Mouse (Mus musculus) hindbrain, embryonic 10.5 days (tissue): ENCODE results near the gene Chd2. TPM values are rescaled to one million over a fixed set of nuclear protein-coding genes. Genes with fewer than 3 reads are reported as not detected.

Source experiments
- DNase-seq: peaks from one replicate; pipeline ENCODE4 v3.0.0-alpha.2; 2017; ENCODE audit warnings: low spot score
- H3K27ac ChIP-seq: fragments of 300-500 bp; sonication (generic); 2 replicates; pipeline ENCODE4 v1.5.1; 2016; ENCODE audit warnings: mild to moderate bottlenecking, moderate library complexity
- H3K27me3 ChIP-seq: fragments of 300-500 bp; sonication (generic); 2 replicates; pipeline ENCODE4 v1.6.1; 2016; ENCODE audit warnings: mild to moderate bottlenecking; ENCODE audit not compliant: poor library complexity, insufficient read depth, severe bottlenecking
- H3K36me3 ChIP-seq: fragments of 300-500 bp; sonication (generic); 2 replicates; pipeline ENCODE4 v1.6.1; 2016; ENCODE audit warnings: mild to moderate bottlenecking, moderate library complexity
- H3K4me1 ChIP-seq: fragments of 300-500 bp; sonication (generic); replicated peaks from 2 replicates; pipeline ENCODE4 v1.6.1; 2016; ENCODE audit warnings: mild to moderate bottlenecking
- H3K4me3 ChIP-seq: fragments of 300-500 bp; sonication (generic); 2 replicates; pipeline ENCODE4 v1.5.1; 2016; ENCODE audit warnings: mild to moderate bottlenecking, moderate library complexity
- H3K9me3 ChIP-seq: fragments of 300-500 bp; sonication (generic); 2 replicates; pipeline ENCODE4 v1.6.1; 2016; ENCODE audit warnings: mild to moderate bottlenecking, moderate library complexity
- WGBS: fragments of 180-500 bp; shearing (Covaris S2); methylation state at CpG from one replicate; pipeline ENCODE4 v1.1.7; 2016; 5-methylcytosine and 5-hydroxymethylcytosine counted together
- polyA plus RNA-seq: library from polyadenylated mRNA; unstranded; fragments of >200 nt; fragmentation: Nextera tagmentation; extraction: Ambion mirVana; gene quantifications from 2 replicates; pipeline ENCODE4 v1.2.1, GENCODE M21; 2016

Gene Chd2
- polyA plus RNA-seq, 1 experiment from 2014 or later = 37.1 TPM

DNA sequence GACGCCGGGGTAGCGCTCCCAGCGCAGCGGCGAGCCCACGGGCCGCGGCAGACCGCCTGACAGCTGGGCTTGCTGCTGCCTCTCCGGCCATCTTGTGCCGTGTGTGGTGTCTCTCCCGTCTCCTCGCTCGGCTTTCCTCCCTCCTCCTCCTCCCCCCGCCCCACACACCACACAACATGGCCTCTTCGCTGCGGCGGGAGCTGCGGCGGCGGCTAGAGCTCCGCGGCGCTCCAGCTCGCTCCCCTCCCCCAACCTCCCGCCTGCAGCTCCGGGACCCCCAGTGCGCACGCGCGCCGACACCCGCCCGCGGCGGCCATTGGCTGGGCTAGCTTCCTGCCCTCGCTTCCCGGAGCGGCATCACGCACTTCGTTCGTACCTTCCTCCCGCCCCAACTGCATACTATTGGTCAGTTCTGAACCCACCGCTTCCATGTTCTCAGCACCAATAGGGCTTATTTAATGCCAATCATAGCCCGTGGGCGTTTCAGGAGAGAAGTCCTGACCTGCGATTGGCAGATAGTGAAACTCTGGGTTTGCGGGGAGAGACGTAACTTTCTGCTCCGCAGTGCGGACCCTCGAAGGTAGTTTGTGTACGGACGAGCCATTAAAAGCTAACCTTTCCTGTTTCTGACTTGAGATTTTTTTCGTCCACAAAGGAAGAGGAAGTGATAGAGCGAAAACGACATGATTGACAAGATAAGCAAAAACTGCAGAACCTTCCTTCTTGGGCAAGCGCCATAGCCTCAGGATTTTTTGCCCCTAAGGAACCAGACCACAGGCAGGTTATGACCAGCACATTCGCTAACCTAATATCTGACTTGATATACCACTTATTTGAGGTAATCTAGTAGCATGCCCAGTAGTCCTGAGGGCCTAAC, 16.9 kb upstream of the Chd2 start:
- Histone ChIP-seq H3K27me3 (no peaks in the 10 kb centered on the region), H3K27ac (peak overlapping the region; percentile 100), H3K9me3 (no peaks in the 10 kb centered on the region), H3K36me3 (peaks cover 20% of the 10 kb centered on the region), H3K4me3 (peak overlapping the region; percentile 97), H3K4me1 (peaks cover 38% of the 10 kb centered on the region)
- WGBS = under 1% methylated on average over 60 of the region's 60 CpGs
- DNase-seq = peak; percentile 100

DNA sequence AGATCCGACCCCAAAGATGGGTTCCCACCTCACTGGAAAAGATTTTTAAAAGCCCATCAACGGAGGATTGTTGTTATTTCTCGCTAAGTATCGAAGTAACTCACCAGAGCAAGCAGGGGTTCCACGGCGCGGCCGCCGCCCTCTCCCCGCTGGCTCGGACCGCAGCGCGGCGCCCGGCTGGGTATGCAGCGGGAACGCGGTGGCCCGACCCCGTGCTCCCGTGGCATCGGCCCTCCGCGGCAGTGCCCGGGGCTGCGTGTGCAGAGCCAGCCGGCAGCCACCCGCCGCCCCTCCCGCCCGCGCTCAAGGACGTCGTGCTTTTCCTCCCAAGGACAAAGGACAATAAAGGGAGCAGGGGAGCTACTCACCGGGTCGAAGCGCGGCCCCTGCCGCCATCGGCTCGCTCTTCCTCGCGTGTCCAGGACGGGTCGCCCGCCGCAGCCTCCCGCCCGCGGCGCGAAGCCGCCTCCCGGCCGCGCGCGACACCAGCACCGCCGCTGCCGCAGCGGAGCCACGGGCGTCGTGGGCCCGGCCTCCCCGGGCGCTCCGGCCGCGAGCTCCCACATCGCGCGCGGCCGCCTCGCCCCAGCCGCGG, 16.1 kb upstream of the Chd2 start:
- under 1% methylated on average over 78 of the region's 80 CpGs for WGBS
- H3K36me3 ChIP-seq = peaks cover 28% of the 10 kb centered on the region
- H3K27ac ChIP-seq = peak overlapping the region; percentile 100
- no peak for DNase-seq
- H3K27me3 ChIP-seq = no peaks in the 10 kb centered on the region
- H3K4me1 ChIP-seq = peaks cover 38% of the 10 kb centered on the region
- peak overlapping the region; percentile 97 for H3K4me3 ChIP-seq
- H3K9me3 ChIP-seq = no peaks in the 10 kb centered on the region

GRCm38 (mm10) chr7:73556688-73557667, 15.3 kb upstream of the Chd2 start:
- Histone ChIP-seq H3K27ac (peak overlapping the region; percentile 100), H3K4me3 (peak overlapping the region; percentile 97), H3K27me3 (no peaks in the 10 kb centered on the region), H3K4me1 (peaks cover 38% of the 10 kb centered on the region), H3K9me3 (no peaks in the 10 kb centered on the region), H3K36me3 (peaks cover 35% of the 10 kb centered on the region)
- WGBS = under 1% methylated on average over 25 of the region's 25 CpGs
- no peak for DNase-seq

DNA sequence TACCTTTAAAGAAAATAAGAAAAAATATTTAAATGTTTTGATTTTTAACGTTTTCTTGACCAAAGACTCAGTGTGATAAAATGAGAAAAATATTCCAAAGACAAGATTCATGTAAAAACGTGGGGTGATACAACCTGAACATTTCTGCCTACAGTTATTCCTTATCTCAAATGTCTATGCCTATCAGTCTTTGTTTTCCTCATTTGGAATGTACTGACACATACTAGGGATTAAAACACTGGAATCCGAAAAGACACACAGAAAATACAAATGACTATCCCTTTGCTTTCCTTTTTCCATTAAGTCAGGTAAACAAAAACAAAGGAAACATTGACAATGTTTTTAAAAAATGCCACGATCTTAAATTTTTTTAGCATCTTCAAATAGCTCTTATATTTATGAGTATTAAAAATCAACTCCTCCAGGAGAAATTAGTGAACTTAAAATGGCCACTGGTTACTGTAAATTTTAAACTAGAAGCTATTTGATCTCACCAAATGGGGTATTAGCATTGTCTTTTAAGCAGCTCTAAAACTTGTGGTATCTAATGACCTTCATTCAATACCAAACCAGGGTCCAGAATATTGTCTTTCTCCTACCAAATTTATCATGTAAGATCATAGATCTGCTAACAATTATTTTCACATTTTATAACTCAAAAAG, 14.4 kb upstream of the Chd2 start:
- no peaks in the 10 kb centered on the region for H3K9me3 ChIP-seq
- DNase-seq = no peak
- H3K27me3 ChIP-seq = no peaks in the 10 kb centered on the region
- H3K4me1 ChIP-seq = peaks cover 30% of the 10 kb centered on the region
- peak overlapping the region; percentile 100 for H3K27ac ChIP-seq
- peak overlapping the region; percentile 97 for H3K4me3 ChIP-seq
- peaks cover 45% of the 10 kb centered on the region for H3K36me3 ChIP-seq
- WGBS = 35% methylated on average over 4 of the region's 4 CpGs

DNA sequence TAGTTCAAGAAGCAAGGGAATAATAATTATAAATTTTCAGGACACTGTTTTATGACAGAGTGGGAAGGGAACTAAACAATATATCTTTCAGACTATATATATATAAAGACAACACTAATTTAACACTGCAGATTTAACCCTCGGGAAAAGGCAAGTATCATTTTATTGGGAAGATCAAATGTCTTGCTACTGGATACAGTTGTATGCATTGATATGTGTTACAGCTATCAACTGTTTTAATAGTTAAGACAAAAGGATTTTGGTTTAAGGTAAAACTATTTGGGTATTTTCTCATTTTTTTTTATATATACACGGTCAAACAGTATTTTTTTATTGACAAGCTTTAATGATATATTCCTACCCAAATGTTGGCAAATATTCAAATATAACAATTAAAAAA, 13.2 kb upstream of the Chd2 start:
- Histone ChIP-seq H3K27me3 (no peaks in the 10 kb centered on the region), H3K27ac (no peak overlapping the region), H3K9me3 (no peaks in the 10 kb centered on the region), H3K36me3 (peaks cover 57% of the 10 kb centered on the region), H3K4me3 (peak overlapping the region; percentile 97), H3K4me1 (peaks cover 27% of the 10 kb centered on the region)
- DNase-seq = no peak
- 79% methylated on average over 2 of the region's 2 CpGs for WGBS

GRCm38 (mm10) chr7:73553160-73553559, 11.5 kb upstream of the Chd2 start:
- 93% methylated on average over 2 of the region's 2 CpGs for WGBS
- H3K9me3 ChIP-seq = no peaks in the 10 kb centered on the region
- H3K4me3 ChIP-seq = peak overlapping the region; percentile 6; the same call in 1 of the 2 replicates
- H3K36me3 ChIP-seq = peaks cover 73% of the 10 kb centered on the region
- DNase-seq = no peak
- H3K4me1 ChIP-seq = peaks cover 18% of the 10 kb centered on the region
- H3K27ac ChIP-seq = no peak overlapping the region
- H3K27me3 ChIP-seq = no peaks in the 10 kb centered on the region

GRCm38 (mm10) chr7:73552054-73552750, 10.6 kb upstream of the Chd2 start:
- 0 out of 2 replicates have a peak overlapping the region, but pooled peaks have one; percentile 20 for H3K4me3 ChIP-seq

DNA sequence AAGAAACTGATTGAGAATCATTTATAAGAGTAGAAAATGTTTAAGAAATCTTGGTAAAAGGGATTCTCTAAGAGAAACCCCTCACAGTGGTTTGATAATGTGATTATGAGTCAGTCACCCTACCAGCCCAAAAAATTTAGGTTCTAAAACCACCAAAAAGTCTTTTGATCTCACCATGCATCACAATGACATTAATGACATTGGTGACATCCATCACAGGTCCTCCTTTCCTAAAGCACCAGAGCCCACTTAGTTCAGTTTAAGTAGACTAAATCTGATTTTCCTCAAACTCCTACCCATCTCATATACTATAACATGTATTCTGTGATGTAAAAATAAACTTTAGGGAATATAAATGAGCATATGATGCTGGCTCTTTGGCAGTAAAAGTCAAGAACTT, 9.7 kb upstream of the Chd2 start:
- no peaks in the 10 kb centered on the region for H3K9me3 ChIP-seq
- H3K4me3 ChIP-seq = no peak overlapping the region
- H3K27me3 ChIP-seq = no peaks in the 10 kb centered on the region
- peaks cover 89% of the 10 kb centered on the region for H3K36me3 ChIP-seq
- H3K27ac ChIP-seq = no peak overlapping the region
- H3K4me1 ChIP-seq = peaks cover 22% of the 10 kb centered on the region
- peak; percentile 0 for DNase-seq

More at GRCm38 (mm10) chr7:73552054-73552750, 10.6 kb upstream of the Chd2 start:
- Histone ChIP-seq H3K4me1 (peaks cover 18% of the 10 kb centered on the region), H3K36me3 (peaks cover 81% of the 10 kb centered on the region), H3K9me3 (no peaks in the 10 kb centered on the region), H3K27ac (no peak overlapping the region), H3K27me3 (no peaks in the 10 kb centered on the region)
- 95% methylated on average over 7 of the region's 7 CpGs for WGBS
- peak; percentile 1 for DNase-seq

DNA sequence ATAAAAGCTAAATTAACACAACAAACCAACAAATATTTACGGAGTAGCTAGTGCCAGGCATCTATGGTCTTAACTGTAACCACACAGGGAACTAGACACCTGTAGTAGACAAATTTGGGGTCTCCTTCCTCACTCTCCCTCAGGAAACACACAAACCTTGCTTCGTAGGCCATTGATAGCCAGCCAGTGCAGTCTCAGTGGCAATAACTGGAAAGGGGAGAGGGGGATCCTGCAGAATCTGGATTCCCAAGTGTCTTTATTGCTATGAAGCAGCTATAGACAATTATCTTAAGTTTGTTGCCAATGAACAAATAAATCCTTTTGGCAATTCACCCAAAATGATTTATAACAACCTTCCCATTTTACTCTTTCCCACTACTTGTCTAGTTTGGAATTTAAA, 6.4 kb upstream of the Chd2 start:
- peak; percentile 0 for DNase-seq
- Histone ChIP-seq H3K27me3 (no peaks in the 10 kb centered on the region), H3K4me3 (no peak overlapping the region), H3K36me3 (peaks cover 98% of the 10 kb centered on the region), H3K4me1 (peaks cover 4% of the 10 kb centered on the region), H3K9me3 (no peaks in the 10 kb centered on the region), H3K27ac (no peak overlapping the region)
- 90% methylated on average over 2 of the region's 2 CpGs for WGBS

DNA sequence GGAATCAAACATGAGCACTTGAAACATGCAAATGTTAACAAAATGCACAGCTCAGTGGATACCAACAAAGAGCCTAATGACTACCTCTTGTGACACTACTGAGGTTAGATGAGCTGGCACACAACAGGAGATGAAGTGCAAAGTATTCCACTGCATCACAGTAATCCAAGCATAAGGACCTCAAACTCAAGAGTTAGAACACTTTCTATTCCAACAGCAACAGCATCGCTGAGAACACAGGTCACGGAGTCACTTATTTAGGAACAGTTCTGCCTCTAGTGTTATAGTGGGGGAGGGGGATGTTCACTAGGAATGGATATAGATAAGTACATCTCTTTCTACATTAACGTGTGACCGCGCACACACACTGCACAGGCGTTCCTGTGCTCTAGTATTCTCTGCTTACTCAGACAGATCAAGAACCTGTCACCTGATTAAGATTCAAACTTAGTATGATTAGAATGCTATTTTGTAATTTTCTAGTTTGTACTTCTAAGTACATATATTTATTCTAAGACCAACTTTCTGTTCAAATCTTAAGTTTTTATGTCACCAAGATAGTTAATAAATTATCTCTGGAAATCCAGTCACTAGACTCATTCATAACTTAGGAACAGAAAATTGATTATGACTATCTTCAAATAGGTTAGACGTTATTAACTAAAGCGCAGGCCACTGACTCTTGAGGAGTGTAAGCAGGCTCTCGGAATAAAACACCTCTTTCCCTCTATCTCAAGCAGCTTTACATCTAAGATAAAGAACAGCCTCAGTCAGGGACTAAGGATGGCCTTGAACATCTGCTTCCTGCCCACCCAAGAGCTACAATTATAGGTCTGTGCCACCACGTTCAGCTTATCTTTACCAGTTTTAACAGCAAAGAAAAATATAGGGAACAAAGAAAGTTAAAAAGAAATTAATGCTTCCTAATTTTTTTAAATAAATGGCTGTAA, 5.2 kb upstream of the Chd2 start:
- WGBS = 90% methylated on average over 10 of the region's 10 CpGs
- H3K36me3 ChIP-seq = peaks cover 96% of the 10 kb centered on the region

GRCm38 (mm10) chr7:73545004-73545403, 3.4 kb upstream of the Chd2 start:
- no peaks in the 10 kb centered on the region for H3K9me3 ChIP-seq
- peaks cover 4% of the 10 kb centered on the region for H3K4me1 ChIP-seq
- WGBS = 96% methylated on average over 4 of the region's 4 CpGs
- peaks cover 78% of the 10 kb centered on the region for H3K36me3 ChIP-seq
- no peak overlapping the region for H3K4me3 ChIP-seq
- H3K27me3 ChIP-seq = no peaks in the 10 kb centered on the region
- H3K27ac ChIP-seq = no peak overlapping the region
- DNase-seq = peak; percentile 0

More for the DNA sequence above, 5.2 kb upstream of the Chd2 start:
- Histone ChIP-seq H3K4me1 (peaks cover 4% of the 10 kb centered on the region), H3K4me3 (no peak overlapping the region), H3K27me3 (no peaks in the 10 kb centered on the region), H3K27ac (no peak overlapping the region), H3K9me3 (no peaks in the 10 kb centered on the region)
- peak; percentile 2 for DNase-seq
